Mouse (Mus musculus): ENCODE measurements at regions not wholly inside any gene's neighbourhood (a gene's known extent, or its start where the extent isn't known, plus 50 kb on each side); places are given as distances from the start of the nearest gene placed in this dataset.

DNA sequence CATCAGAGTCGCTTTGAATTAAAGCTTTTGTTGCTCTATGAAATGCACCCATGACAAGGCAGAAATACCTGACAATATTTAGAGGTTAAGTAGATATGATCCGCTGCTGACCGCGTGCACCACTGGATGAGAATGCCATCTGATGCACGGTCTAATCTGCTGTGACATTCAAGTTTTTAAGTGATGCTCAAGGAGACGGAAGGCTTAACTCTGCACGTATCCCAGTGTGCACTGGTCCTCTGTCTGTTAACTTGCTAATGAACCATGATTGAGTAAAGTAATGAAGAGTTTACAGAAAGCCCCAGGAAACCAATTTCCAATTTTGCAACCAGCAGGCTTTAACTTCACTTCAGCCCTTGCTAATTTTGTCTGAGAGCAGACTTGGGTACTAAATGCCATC lies 478.3 kb upstream of the Gm5415 start:
- Histone ChIP-seq H3K9ac (ENCODE audit: low read length) (no peak overlapping the region), H3K36me3 (ENCODE audit: control insufficient read depth, insufficient read depth, low read length) (no peaks in the 10 kb centered on the region), H3K27me3 (ENCODE audit: control insufficient read depth, insufficient read depth, low read length) (no peaks in the 10 kb centered on the region), H3K4me1 (ENCODE audit: control insufficient read depth, insufficient read depth, low read length) (no peaks in the 10 kb centered on the region), H3K27ac (ENCODE audit: low read depth, low read length) (no peak overlapping the region), H3K4me3 (ENCODE audit: low read depth, low read length) (no peak overlapping the region), H3K9me3 (ENCODE audit: control insufficient read depth, low read length) (no peaks in the 10 kb centered on the region), H3K4me2 (ENCODE audit: low read depth) (no peak overlapping the region)
- DNase-seq (ENCODE audit: low spot score) (no peak), ATAC-seq (ENCODE audit: insufficient read depth, low FRiP score, low TSS enrichment) (no peak)
- WGBS: 83% methylated on average over 7 of the region's 7 CpGs

DNA sequence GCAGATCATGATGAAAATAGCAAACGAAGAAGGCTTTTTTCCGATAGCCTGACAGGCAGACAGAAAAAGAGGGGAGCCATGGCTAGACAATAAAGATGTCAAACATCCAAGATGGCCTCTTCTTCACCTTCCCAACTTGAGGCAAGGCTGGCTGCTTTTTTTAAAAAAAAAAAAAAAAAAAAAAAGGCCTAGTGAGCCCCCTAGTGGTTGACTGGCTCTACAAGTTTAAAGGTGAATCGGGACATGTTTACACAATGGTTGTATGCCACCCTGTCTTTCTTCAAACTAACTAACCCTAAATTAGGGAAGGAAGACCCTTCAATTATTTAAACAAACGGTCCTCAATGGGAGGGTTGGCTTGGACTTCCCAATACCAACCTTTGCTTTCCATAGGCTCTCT lies 475.8 kb upstream of the Gm5415 start:
- Histone ChIP-seq H3K27ac (ENCODE audit: low read depth, low read length) (no peak overlapping the region), H3K4me1 (ENCODE audit: control insufficient read depth, insufficient read depth, low read length) (no peaks in the 10 kb centered on the region), H3K4me2 (ENCODE audit: low read depth) (no peak overlapping the region), H3K9me3 (ENCODE audit: control insufficient read depth, low read length) (no peaks in the 10 kb centered on the region), H3K4me3 (ENCODE audit: low read depth, low read length) (no peak overlapping the region), H3K9ac (ENCODE audit: low read length) (no peak overlapping the region), H3K27me3 (ENCODE audit: control insufficient read depth, insufficient read depth, low read length) (no peaks in the 10 kb centered on the region), H3K36me3 (ENCODE audit: control insufficient read depth, insufficient read depth, low read length) (no peaks in the 10 kb centered on the region)
- WGBS: 79% methylated on average over 4 of the region's 4 CpGs
- ATAC-seq (ENCODE audit: insufficient read depth, low FRiP score, low TSS enrichment): no peak
- DNase-seq (ENCODE audit: low spot score): no peak

DNA sequence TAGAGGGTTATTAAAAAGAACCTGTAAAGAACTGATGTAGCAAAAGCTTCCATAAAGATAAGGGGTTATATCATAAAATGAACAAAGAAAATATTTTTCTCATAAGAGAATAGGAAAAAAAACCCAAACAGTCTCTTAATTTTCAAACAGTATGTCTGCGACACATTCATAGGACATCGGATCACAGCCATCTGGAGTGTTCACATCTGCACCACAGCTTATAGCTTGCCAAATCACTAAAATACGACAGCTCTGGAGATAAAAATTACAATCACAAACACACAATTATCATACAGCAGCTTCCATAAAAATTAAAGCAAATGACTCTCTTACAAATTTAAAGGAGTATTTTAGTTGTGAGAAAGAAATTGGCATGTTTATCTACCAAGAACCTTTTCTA lies 456.9 kb upstream of the Gm5415 start:
- Histone ChIP-seq H3K9me3 (ENCODE audit: control insufficient read depth, low read length) (no peaks in the 10 kb centered on the region), H3K4me2 (ENCODE audit: low read depth) (no peak overlapping the region), H3K4me3 (ENCODE audit: low read depth, low read length) (no peak overlapping the region), H3K9ac (ENCODE audit: low read length) (no peak overlapping the region), H3K36me3 (ENCODE audit: control insufficient read depth, insufficient read depth, low read length) (no peaks in the 10 kb centered on the region), H3K4me1 (ENCODE audit: control insufficient read depth, insufficient read depth, low read length) (no peaks in the 10 kb centered on the region), H3K27me3 (ENCODE audit: control insufficient read depth, insufficient read depth, low read length) (no peaks in the 10 kb centered on the region), H3K27ac (ENCODE audit: low read depth, low read length) (no peak overlapping the region)
- DNase-seq (ENCODE audit: low spot score) (no peak), ATAC-seq (ENCODE audit: insufficient read depth, low FRiP score, low TSS enrichment) (no peak)
- 88% methylated on average over 3 of the region's 3 CpGs for WGBS

DNA sequence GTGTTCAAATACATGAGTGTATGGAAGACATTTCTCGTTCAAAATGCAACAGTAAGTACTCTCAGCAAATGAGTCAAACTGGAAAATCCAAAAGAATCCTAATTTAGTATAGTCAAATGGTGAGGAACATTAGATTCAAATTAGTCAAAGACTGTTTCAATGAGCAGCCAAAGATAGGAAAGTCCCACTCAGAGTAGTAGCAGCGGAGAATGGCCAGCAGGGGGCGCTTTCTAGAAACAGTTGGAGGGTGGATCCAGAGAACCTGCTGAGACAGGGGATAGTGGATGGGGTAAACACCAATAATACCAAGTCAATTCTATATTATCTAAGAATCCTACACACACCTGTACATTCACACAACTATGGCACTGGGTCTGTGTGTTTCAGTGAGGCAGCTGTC lies 417.9 kb upstream of the Gm5415 start:
- no peak overlapping the region for H3K4me2 ChIP-seq (ENCODE audit: low read depth)
- no peak overlapping the region for H3K9ac ChIP-seq (ENCODE audit: low read length)
- H3K4me1 ChIP-seq (ENCODE audit: control insufficient read depth, insufficient read depth, low read length): no peaks in the 10 kb centered on the region
- 72% methylated on average over 3 of the region's 3 CpGs for WGBS
- no peaks in the 10 kb centered on the region for H3K9me3 ChIP-seq (ENCODE audit: control insufficient read depth, low read length)
- no peaks in the 10 kb centered on the region for H3K36me3 ChIP-seq (ENCODE audit: control insufficient read depth, insufficient read depth, low read length)
- ATAC-seq (ENCODE audit: insufficient read depth, low FRiP score, low TSS enrichment) (no peak), DNase-seq (ENCODE audit: low spot score) (no peak)
- no peaks in the 10 kb centered on the region for H3K27me3 ChIP-seq (ENCODE audit: control insufficient read depth, insufficient read depth, low read length)
- no peak overlapping the region for H3K4me3 ChIP-seq (ENCODE audit: low read depth, low read length)
- H3K27ac ChIP-seq (ENCODE audit: low read depth, low read length): no peak overlapping the region

DNA sequence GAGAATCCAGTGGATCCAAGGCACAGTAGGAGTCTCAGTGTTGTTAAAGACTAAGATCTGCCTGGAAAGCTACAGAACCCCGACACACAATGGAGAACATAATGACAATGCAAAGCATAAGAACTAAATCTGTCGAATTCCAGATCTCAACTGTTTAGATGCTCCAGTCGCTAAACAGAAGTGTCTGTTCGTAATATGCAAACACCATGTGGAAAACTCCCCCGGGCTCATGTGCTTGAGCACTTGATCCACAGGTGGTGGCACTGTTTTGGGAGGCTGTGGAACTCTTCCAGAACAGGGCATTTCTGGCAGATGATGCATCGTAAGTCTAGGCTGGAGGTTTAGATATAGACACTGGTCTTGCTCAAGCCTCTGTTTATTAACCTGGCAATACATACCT lies 412.2 kb upstream of the Gm5415 start:
- no peak overlapping the region for H3K9ac ChIP-seq (ENCODE audit: low read length)
- DNase-seq (ENCODE audit: low spot score) (no peak), ATAC-seq (ENCODE audit: insufficient read depth, low FRiP score, low TSS enrichment) (no peak)
- WGBS: 90% methylated on average over 6 of the region's 6 CpGs
- no peak overlapping the region for H3K4me3 ChIP-seq (ENCODE audit: low read depth, low read length)
- no peaks in the 10 kb centered on the region for H3K9me3 ChIP-seq (ENCODE audit: control insufficient read depth, low read length)
- no peaks in the 10 kb centered on the region for H3K36me3 ChIP-seq (ENCODE audit: control insufficient read depth, insufficient read depth, low read length)
- no peak overlapping the region for H3K27ac ChIP-seq (ENCODE audit: low read depth, low read length)
- no peaks in the 10 kb centered on the region for H3K4me1 ChIP-seq (ENCODE audit: control insufficient read depth, insufficient read depth, low read length)
- no peaks in the 10 kb centered on the region for H3K27me3 ChIP-seq (ENCODE audit: control insufficient read depth, insufficient read depth, low read length)
- H3K4me2 ChIP-seq (ENCODE audit: low read depth): no peak overlapping the region

DNA sequence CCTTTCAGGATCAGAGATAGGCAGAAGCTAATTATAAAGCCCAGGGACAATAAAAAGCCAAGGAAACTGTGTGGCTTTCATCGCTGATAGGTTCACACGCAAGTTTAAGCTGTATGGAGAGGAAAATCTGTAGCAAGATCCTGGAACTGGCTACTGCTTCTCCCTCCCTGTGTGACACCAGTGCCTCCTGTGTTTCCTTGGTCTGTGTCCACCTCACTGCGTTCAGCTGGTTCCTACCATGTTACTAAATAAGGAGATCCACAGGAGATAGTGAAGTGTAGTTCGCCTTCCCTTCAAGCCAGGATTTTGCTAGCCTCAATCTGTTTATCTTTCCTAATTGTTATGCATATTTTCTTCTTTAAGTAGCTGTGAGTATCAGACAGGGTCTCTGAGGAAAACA lies 399.2 kb upstream of the Gm5415 start:
- Histone ChIP-seq H3K9me3 (ENCODE audit: control insufficient read depth, low read length) (no peaks in the 10 kb centered on the region), H3K27me3 (ENCODE audit: control insufficient read depth, insufficient read depth, low read length) (no peaks in the 10 kb centered on the region), H3K27ac (ENCODE audit: low read depth, low read length) (no peak overlapping the region), H3K36me3 (ENCODE audit: control insufficient read depth, insufficient read depth, low read length) (no peaks in the 10 kb centered on the region), H3K9ac (ENCODE audit: low read length) (no peak overlapping the region), H3K4me2 (ENCODE audit: low read depth) (no peak overlapping the region), H3K4me3 (ENCODE audit: low read depth, low read length) (no peak overlapping the region), H3K4me1 (ENCODE audit: control insufficient read depth, insufficient read depth, low read length) (no peaks in the 10 kb centered on the region)
- no peak for ATAC-seq (ENCODE audit: insufficient read depth, low FRiP score, low TSS enrichment)
- WGBS: 83% methylated on average over 4 of the region's 4 CpGs
- DNase-seq (ENCODE audit: low spot score): no peak

DNA sequence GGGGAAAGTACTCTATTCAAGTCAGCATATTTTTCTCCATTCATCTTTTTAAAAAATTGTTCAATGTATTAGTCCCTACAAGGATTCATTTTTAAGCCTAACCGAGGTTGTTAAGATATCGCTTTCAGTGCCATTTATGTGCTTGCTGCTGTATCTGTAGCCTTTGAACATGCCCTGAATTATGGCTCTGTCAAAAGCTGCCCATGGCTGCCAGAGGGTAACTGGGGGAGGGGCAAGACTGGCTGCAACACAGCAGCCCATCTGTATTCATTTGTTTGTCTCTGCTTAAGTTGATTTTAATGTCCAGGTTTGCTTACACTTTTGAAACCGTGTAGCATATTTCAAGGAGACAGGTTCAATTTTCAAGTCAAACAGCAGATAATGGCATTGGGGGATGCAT lies 383.3 kb upstream of the Gm5415 start:
- 53% methylated on average over 3 of the region's 3 CpGs for WGBS
- Histone ChIP-seq H3K4me1 (ENCODE audit: control insufficient read depth, insufficient read depth, low read length) (no peaks in the 10 kb centered on the region), H3K36me3 (ENCODE audit: control insufficient read depth, insufficient read depth, low read length) (no peaks in the 10 kb centered on the region), H3K9ac (ENCODE audit: low read length) (no peak overlapping the region), H3K4me2 (ENCODE audit: low read depth) (no peak overlapping the region), H3K27ac (ENCODE audit: low read depth, low read length) (no peak overlapping the region), H3K27me3 (ENCODE audit: control insufficient read depth, insufficient read depth, low read length) (no peaks in the 10 kb centered on the region), H3K4me3 (ENCODE audit: low read depth, low read length) (no peak overlapping the region), H3K9me3 (ENCODE audit: control insufficient read depth, low read length) (no peaks in the 10 kb centered on the region)
- DNase-seq (ENCODE audit: low spot score): no peak
- peak; percentile 56; the same call in 1 of the 2 replicates for ATAC-seq (ENCODE audit: insufficient read depth, low FRiP score, low TSS enrichment)

DNA sequence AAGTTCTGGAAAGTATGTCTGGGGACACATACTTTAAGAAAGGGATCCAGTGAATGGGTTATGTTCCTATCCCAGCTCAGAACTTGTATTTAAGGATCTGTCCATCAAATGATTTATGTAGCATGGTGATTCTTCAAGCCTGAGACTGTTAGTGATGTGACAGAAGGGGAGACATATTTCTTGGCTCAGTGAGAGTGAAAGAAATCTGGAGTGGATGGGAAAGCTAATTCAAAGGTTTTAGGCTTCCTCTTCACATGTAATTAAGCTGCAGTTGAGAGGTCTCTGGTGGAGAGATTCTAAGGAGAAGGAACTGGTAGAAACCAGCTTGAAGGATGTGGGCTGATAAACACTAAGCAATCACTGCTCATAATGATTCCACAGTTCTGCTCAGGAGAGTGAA lies 355.3 kb upstream of the Gm5415 start:
- no peaks in the 10 kb centered on the region for H3K36me3 ChIP-seq (ENCODE audit: control insufficient read depth, insufficient read depth, low read length)
- H3K4me2 ChIP-seq (ENCODE audit: low read depth): no peak overlapping the region
- ATAC-seq (ENCODE audit: insufficient read depth, low FRiP score, low TSS enrichment) (no peak), DNase-seq (ENCODE audit: low spot score) (no peak)
- H3K9me3 ChIP-seq (ENCODE audit: control insufficient read depth, low read length): no peaks in the 10 kb centered on the region
- no peak overlapping the region for H3K4me3 ChIP-seq (ENCODE audit: low read depth, low read length)
- H3K27me3 ChIP-seq (ENCODE audit: control insufficient read depth, insufficient read depth, low read length): no peaks in the 10 kb centered on the region
- no peak overlapping the region for H3K9ac ChIP-seq (ENCODE audit: low read length)
- H3K4me1 ChIP-seq (ENCODE audit: control insufficient read depth, insufficient read depth, low read length): no peaks in the 10 kb centered on the region
- H3K27ac ChIP-seq (ENCODE audit: low read depth, low read length): no peak overlapping the region

DNA sequence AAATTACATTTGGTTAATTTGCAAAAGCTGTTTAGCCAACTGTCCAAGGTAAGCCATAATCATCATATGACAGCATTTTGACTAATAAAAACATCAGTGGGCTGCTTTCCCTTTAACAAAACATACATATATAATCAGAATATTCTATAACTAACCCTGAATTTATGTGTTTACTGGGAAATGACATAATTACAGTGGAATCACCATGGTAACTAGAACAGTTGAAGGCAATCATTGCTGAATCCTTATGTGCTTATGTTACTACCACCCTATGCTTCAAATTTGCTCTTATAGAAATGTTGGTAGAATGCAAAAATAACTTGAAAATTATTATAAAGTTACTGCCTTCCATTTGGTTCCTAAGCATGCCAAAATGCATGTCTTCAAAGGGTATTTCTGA lies 340.6 kb upstream of the Gm5415 start:
- H3K27ac ChIP-seq (ENCODE audit: low read depth, low read length): no peak overlapping the region
- H3K9me3 ChIP-seq (ENCODE audit: control insufficient read depth, low read length): no peaks in the 10 kb centered on the region
- no peaks in the 10 kb centered on the region for H3K4me1 ChIP-seq (ENCODE audit: control insufficient read depth, insufficient read depth, low read length)
- no peaks in the 10 kb centered on the region for H3K36me3 ChIP-seq (ENCODE audit: control insufficient read depth, insufficient read depth, low read length)
- DNase-seq (ENCODE audit: low spot score) (no peak), ATAC-seq (ENCODE audit: insufficient read depth, low FRiP score, low TSS enrichment) (no peak)
- H3K9ac ChIP-seq (ENCODE audit: low read length): no peak overlapping the region
- H3K4me3 ChIP-seq (ENCODE audit: low read depth, low read length): no peak overlapping the region
- H3K4me2 ChIP-seq (ENCODE audit: low read depth): no peak overlapping the region
- H3K27me3 ChIP-seq (ENCODE audit: control insufficient read depth, insufficient read depth, low read length): no peaks in the 10 kb centered on the region
